Comparison of ENCODE assay signal across 9 mouse cellular contexts in the genomic region with DNA sequence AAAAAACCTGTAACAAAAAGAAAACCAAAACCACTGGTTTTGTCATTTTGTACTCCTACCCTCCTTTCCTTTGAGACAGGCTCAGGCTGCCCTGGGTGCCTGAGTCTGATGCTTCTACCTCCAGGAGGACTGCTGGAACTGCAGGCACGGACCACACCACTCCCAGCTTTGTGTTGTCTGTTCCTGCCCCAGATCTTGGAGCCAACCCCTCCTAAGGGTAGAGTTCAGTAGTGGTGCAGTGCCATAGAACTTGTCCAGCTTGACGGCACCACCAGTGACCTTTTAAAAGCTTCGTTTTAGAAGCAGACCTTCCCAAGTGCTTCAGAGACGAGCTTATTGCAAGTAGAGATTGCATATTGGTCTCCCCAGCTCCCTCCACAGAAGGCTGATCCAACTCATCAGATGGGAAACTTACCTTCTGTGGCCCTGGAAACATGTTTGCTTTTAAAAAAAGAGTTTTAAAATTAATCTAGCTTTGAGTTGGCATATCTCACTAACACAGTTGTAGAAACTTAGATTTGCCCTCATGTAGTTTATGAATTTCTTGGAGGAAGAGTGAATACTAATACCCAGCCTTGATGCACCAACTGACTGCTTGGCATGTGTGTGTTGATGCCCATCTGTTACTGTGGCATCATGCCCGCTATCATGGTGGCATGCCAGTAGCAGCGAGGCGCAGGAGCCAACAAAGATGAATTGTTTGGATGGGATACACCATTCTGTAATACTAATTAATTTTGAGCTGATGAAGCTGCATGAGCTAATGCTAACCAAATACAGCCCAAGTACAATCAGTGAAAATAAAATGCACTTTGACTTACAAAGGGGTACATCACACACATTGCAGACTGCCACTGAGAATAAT. TPM values are rescaled to one million over a fixed set of nuclear protein-coding genes. Genes with fewer than 3 reads are reported as not detected.
DNase-seq lines count a peak whose midpoint lies in the region; ATAC-seq lines count a peak whose summit lies in the region.
"Had no signal": no experiment of that assay in that cellular context is flagged by ENCODE, and none has a peak within 500 bp of the region (broad histone marks: within the 10 kb centered on the region; RNA-seq: fewer than 3 reads in every experiment).

No protein-coding gene starts in this region.

- no peaks in the 10 kb centered on the region for H3K9me3 ChIP-seq in intestine, embryonic 16.5 days (ENCODE audit: control insufficient read depth, low read length)
- no peaks in the 10 kb centered on the region for H3K9me3 ChIP-seq in liver, embryonic 12.5 days (replicated peaks)
- H3K9me3 ChIP-seq: limb, embryonic 10.5 days had no signal

- no peak overlapping the region for H3K9ac ChIP-seq in intestine, embryonic 16.5 days (ENCODE audit: low read depth, low read length)
- no peak overlapping the region for H3K9ac ChIP-seq in liver, embryonic 12.5 days

- WGBS in intestine, embryonic 16.5 days = 85% methylated on average over 7 of the region's 7 CpGs
- WGBS in liver, embryonic 12.5 days (ENCODE audit: insufficient replicate concordance) = 83% methylated on average over 7 of the region's 7 CpGs

- no peak overlapping the region for H3K4me2 ChIP-seq in intestine, embryonic 16.5 days (ENCODE audit: low read depth, low read length)
- no peak overlapping the region for H3K4me2 ChIP-seq in liver, embryonic 12.5 days

- H3K4me3 ChIP-seq in intestine, embryonic 16.5 days (ENCODE audit: low read length) = no peak overlapping the region
- H3K4me3 ChIP-seq in liver, embryonic 12.5 days = no peak overlapping the region
- H3K4me3 ChIP-seq: limb, embryonic 10.5 days had no signal

- H3K36me3 ChIP-seq in intestine, embryonic 16.5 days (ENCODE audit: control insufficient read depth, insufficient read depth, low read length) = no peaks in the 10 kb centered on the region
- peaks cover 18% of the 10 kb centered on the region for H3K36me3 ChIP-seq in liver, embryonic 12.5 days

- H3K27ac ChIP-seq in intestine, embryonic 16.5 days (ENCODE audit: low read length) = no peak overlapping the region
- H3K27ac ChIP-seq in liver, embryonic 12.5 days = no peak overlapping the region
- H3K27ac ChIP-seq: limb, embryonic 10.5 days had no signal

- DNase-seq in heart, adult 11 months = peak; percentile 71
- DNase-seq in heart, adult 9 months (ENCODE audit: low spot score in 2 of 2) = no peak
- peak; percentile 99 for DNase-seq in cerebellum, adult 9-10 months
- DNase-seq in layer of hippocampus, adult 9-10 months (ENCODE audit: low spot score) = peak; percentile 90
- peak; percentile 25 for DNase-seq in retina, postnatal 7 days (ENCODE audit: low read depth, low spot score)
- no peak for DNase-seq in heart, adult 8-10 months (ENCODE audit: low spot score)

- H3K27me3 ChIP-seq in intestine, embryonic 16.5 days (replicated peaks; ENCODE audit: control insufficient read depth, insufficient read depth, low read length) = no peaks in the 10 kb centered on the region
- H3K27me3 ChIP-seq in liver, embryonic 12.5 days (replicated peaks) = no peaks in the 10 kb centered on the region

- ATAC-seq in intestine, embryonic 16.5 days = no peak
- ATAC-seq in liver, embryonic 12.5 days = no peak

- 0 out of 2 replicates have a peak, but pooled peaks cover 2% of the 10 kb centered on the region for H3K4me1 ChIP-seq in intestine, embryonic 16.5 days (ENCODE audit: control insufficient read depth, insufficient read depth, low read length)
- H3K4me1 ChIP-seq in liver, embryonic 12.5 days = peaks cover 7% of the 10 kb centered on the region; the same call in 1 of the 2 replicates

RNA-seq across cellular contexts. Expression of gene Ap3b1, which starts 17.0 kb away (rescaled TPM):
- polyA plus RNA-seq in intestine, embryonic 16.5 days (2015; fragmentation: Nextera tagmentation; extraction: Ambion mirVana) = 48.9 and 50.7 TPM in 2 replicates
- 10 to 100 TPM; 24.8 to 30.2 (median 27.5) TPM for total RNA-seq in heart, adult 8-10 months (2022)
- 25.9 and 27.1 TPM in 2 replicates for polyA plus RNA-seq in liver, embryonic 12.5 days (2016; fragmentation: Nextera tagmentation; extraction: Ambion mirVana)

Comparison
In these comparisons a context has a peak if more than half of its experiments do, and no peak if none do; other contexts are left out.
1. DNase-seq: peak in heart, adult 11 months (single experiment), cerebellum, adult 9-10 months (single experiment), layer of hippocampus, adult 9-10 months (single experiment) and retina, postnatal 7 days (single experiment); none in heart, adult 9 months (0 of 2) and heart, adult 8-10 months (single experiment).